Mouse (Mus musculus) bone marrow macrophage, adult 2 months (primary cell): ENCODE measurements around the gene Fasl.

Experiments
- CTCF ChIP-seq: IDR thresholded peaks from 2 replicates; pipeline ENCODE4 v1.5.1; 2012; ENCODE audit warnings: low read depth, mild to moderate bottlenecking, low read length, moderate library complexity
- POLR2A ChIP-seq: IDR thresholded peaks from 2 replicates; pipeline ENCODE4 v1.6.1; 2012; ENCODE audit warnings: mild to moderate bottlenecking, low read depth, low read length, borderline replicate concordance

DNA sequence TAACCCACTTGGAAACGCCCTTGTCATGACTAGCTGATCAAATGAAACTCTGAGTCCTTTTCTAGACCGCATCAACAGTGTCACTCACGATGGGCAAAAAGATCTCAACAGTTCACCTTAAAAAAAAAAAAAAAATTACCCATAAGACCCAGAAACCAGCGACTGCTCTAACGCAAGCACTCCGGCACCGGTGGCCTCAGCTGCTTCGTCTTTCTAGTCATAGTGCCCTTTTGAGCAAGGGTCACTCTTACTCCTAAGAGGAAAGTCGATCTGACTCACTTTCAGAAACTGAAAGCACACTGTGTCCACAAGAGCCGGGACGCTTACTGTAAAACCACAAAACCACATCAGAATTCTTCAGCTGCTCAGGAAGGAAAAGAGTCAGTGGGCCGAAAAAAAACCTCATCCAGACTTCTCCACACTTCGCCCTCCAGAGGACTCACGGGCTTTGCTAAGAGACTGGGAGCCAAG, 53.5 kb downstream of the Fasl start:
- TF ChIP-seq CTCF: no peak
- TF ChIP-seq POLR2A: no peak
